Mouse (Mus musculus) neural tube, embryonic 10.5 days (tissue): ENCODE measurements around the gene Usp45.
"Not testable (repeated sequence)": the region's sequence is repeated elsewhere in the genome, so short reads cannot be mapped to it uniquely, and the experiment has no call there.

Experiments
- DNase-seq: peaks from one replicate; pipeline ENCODE4 v3.0.0-alpha.2; 2017; ENCODE audit warnings: low spot score; ENCODE audit errors: extremely low spot score

Usp45 gene

DNA sequence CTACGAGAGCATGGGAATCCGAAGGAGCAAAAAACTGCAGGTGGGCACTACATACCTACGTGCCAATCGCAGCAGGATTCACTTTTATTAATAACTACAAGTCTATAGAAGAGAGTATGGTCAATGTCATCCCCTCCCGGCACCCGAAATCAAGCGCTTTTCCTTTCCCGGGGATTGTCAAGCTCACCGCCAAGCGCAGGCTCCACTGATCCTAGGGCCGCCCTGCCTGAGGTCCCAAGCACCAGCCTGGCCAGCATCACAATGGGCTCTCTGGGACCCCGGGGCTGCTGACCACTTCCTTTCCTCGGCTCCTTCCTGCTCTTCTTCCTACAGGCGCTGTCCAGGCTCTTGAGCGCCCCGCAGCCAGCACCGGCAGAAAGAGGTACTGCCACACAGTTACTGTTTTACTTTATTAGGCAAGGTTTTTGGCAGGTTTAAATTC is at the start of gene Usp45, which contains the start of gene Tstd3:
TSS of gene Usp45 (plus strand) at position 294 of the 442 bp plus-strand sequence.
TSS of gene Tstd3 (minus strand) at position 350 of the 442 bp plus-strand sequence.
- DNase-seq: peak; percentile 78

- DNase-seq: no peak
Measured at GRCm38 (mm10) chr4:21722752-21723334, 44.1 kb upstream of the Usp45 start.

DNA sequence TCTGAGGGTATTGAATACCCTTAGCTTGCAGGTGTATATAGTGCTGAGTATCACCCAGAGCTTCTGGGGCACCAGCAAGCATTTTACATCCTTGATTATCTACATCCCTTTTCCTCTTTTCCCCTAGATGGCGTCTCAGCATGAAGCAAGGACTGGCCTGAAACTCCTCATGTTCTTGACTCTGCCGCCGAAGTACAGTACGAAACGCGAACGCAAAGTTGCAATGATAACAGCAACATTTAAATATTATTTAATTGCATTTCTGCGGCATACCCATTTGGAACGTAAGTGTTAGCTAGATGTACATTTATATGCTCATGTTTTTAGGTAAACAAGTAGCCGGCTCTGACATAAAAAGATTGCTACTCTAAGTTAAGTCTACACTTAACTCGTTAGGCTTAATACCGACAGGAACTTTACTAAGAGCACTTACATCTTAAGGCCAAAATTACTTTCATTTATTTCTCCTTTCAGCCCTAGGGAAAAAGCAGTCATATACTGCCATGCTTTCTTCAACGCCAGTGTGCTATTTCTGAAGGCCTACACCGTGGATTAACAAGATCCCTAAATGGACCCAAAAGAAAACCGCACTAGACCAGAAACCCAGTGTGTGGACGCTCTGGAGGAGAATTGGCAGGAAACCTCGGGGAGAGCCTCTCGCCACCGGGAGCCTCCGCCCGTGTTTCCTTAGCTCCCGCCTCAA is 39.9 kb upstream of the Usp45 start:
- peak; percentile 24 for DNase-seq

DNA sequence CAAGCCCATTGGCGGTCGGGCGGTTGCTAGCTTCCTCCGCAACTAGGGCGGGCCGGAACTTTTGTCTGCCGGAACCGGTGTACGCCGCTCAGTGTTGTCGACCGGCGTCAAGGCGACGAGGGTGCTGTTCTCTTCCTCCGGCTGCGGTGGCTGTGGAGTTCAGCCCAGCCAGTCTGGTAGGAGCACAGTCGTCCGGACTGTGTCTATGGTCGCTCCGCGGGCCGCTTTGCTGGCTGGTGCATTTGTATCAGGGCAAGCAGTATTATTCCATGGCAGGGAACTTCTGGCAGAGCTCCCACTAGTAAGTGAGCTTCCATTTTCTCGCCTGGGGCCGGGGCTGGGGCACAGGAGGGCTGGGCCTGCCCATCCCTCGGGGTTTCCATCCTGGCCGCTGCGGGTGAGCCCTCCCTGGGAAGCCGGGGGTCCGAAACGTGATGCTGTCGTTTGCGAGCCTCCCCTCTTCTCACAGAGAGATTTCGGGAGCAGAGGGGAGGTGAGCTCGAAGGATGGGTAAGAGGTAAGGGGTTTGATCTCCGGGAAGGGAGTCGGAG is 39.3 kb upstream of the Usp45 start, which contains the start of gene Ccnc:
TSS of gene Ccnc (plus strand) at position 87 of the 551 bp plus-strand sequence.
- peak; percentile 93 for DNase-seq

DNA sequence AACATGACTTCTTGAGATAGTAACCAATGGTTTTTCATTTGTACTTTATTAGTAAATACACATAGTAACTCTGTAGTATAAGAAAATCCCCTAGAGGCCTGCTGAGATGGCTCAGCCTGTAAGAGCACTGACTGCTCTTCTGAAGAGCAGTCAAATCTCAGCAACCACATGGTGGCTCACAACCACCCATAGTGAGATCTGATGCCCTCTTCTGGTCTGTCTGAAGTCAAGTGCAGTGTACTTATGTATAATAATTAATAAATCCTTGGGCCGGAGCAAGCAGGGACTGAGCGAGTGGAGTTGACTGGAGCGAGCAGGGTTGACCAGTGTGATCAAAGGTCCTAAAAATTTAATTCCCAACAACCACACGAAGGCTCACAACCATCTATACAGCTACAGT is 27.8 kb upstream of the Usp45 start:
- DNase-seq: no peak

- not testable (repeated sequence) for DNase-seq
Measured at GRCm38 (mm10) chr4:21744142-21744541, 22.8 kb upstream of the Usp45 start.

DNA sequence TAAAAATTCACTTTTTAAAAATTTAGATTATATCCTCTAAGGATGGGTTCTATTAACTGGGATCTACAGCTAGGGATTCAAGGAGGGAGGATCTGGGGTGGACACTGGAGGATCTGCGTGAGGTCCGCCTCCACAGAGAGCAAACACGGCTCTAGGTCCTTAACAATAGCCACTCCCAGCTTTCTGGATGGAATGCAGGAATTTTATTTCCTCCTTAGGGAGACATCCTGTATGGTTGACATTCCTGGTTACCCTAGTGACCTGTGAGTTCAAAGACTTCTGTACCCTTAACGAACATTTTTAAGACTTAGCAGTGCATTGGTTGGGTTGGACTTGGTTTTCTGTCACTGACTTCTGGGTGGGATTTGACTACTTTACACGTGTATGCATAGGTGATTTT is 21.2 kb upstream of the Usp45 start:
- DNase-seq: no peak

DNA sequence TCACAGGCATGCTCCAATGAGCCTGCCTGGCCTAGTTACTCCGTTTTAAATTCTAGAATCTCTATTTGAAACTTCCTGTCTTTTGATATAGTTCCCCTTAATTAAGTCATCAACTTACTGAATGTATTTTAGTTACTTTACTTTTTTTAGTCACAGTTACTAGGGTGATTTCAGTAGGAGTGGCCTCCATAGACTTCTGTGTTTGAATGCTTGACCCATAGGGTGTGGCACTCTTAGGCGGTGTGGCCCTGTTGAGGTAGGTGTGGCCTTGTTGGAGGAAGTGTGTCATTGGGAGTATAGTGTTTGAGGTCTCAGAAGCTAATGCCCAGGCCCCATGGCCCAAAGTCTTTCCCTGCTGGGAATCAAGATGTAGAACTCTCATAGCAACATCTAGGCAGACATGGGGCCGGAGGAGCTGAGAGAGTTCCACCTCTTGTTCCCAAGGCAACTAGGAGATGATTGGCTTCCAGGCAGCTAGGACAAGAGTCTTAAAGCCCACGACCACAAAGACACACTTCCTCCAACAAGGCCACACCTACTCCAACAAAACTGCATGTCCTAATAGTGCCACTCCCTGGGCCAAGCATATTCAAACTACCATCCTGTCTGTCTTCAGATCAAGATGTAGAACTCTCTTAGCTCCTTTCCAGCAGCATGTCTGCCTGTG is 11.7 kb upstream of the Usp45 start:
- DNase-seq: no peak

GRCm38 (mm10) chr4:21758860-21759259 is 8.1 kb upstream of the Usp45 start:
- DNase-seq: no peak

DNA sequence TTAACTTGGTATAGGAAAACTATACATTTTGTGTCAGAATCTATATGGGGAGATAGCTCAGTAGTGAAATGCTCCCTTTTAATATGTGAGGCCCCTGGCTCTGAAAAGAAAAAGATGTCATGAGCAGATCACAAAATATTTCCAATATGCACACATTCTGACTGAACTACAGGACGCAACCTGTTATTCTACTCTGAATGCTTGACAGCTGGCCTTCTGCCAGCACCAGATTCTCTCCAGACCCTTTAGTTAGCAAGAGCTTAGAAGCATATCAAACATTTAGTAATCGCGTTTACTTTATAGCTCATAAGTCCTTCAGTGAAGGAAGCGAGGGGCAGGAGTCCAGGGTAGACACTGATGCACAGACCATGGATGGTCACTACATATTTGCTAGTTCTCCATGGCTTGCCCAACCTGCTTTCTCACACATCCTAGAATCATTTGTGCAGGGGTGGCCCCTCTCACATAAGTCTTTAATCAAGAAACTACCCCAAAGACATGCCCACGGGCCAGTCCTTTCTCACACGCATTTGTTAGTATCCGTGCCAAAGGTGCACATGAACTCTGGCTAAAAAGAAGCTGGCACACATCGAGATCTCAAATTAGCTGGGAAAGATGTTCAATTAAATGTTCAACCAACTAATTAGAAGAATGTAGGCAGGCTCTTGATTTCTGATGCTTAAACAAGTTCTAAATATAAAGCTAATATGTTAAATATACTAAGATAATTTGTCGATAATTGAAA is 5.4 kb upstream of the Usp45 start:
- DNase-seq: no peak

GRCm38 (mm10) chr4:21763827-21764226 is 3.1 kb upstream of the Usp45 start:
- DNase-seq: no peak

- no peak for DNase-seq
Measured at GRCm38 (mm10) chr4:21766171-21766862, 639 bp upstream of the Usp45 start.

DNA sequence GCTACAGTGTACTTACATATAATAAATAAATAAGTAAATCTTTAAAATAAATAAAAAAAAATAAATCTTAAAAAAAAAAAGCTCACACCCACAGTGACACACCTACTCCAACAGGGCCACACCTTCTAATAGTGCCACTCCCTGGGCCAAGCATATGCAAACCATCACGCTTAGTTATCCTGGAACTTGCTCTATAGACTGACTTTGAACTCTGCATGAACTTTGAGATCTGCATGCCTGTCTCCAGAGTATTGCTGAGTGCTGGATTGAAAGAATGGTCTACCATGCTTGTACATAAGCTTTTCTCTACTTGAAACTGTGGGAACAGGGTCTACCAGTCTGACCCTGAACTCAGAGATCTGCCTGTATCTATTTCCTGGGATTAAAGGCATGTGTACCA is 4.1 kb downstream of the Usp45 start:
- DNase-seq: no peak

DNA sequence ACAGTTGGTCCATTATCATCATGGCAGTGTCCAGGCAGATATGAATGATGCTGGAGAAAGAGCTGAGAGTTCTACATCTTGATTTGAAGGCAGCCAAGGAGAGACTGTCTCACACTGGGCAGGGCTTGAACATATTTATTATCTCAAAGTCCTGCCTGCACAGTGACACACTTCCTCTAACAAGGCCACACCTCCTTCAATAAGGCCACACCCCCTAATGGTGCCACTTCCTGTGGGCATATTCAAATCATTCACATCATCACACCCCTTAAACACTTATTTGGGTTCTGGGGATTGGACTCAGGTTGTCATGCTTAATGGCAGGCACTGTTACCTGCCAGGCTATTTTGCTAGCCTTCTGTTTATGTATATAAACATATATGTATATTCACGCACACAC is 5.3 kb downstream of the Usp45 start:
- no peak for DNase-seq

DNA sequence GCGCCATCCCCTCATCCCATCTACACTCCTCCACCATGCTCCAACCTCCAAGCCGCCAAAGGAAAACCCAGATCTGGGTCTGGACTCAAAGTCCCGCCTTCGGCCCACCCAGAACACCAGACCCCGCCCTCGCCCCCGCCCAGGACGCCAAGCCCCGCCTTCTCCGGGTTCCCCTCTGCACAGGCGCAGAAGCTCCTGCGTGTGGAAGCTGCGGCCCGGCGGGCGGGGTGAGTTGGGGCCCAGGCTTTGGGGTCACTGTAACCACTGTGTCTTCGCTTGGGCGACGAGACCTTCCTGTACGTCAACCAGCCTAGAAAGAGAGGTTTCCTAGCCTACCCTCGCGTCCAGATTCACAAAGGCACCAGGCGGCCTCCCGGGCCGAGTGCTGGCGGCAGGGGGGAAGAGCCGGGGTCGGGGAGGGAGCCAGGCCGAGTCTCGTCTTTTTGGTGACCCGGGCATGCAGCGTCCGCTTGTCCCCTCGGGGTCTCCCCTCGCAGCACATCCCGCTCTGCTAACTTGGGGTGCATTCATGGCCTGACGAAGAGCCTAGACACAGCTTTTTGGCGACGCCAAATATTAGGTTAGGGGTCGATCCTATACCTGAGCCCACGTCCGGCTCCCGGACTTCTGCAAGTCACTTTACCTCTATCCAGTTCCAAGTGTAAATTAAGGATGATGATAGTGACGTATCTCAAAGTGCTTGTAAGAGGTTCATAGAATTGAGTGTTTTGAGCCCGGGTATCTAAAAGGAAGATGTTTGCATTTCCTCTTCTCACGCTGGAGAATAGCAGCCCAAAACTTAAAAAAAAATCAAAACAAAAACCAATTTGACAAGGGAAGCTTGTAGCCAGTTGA is 9.4 kb downstream of the Usp45 start:
- DNase-seq: peak; percentile 94

DNA sequence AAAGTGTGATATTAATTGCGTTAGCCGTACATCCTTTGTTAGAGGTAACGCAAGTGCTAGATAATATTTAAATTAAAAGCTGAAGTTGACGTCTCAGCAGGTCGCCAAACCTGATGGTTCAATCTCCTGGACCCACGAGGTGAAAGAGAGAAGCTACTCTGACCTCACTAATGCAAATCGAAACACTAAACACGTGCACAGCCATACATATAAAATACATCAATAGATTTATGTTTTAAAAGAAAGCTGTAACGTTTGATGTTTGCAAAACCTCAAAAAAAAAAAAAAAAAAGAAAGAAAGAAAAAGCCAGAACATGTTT is 9.9 kb downstream of the Usp45 start:
- no peak for DNase-seq

DNA sequence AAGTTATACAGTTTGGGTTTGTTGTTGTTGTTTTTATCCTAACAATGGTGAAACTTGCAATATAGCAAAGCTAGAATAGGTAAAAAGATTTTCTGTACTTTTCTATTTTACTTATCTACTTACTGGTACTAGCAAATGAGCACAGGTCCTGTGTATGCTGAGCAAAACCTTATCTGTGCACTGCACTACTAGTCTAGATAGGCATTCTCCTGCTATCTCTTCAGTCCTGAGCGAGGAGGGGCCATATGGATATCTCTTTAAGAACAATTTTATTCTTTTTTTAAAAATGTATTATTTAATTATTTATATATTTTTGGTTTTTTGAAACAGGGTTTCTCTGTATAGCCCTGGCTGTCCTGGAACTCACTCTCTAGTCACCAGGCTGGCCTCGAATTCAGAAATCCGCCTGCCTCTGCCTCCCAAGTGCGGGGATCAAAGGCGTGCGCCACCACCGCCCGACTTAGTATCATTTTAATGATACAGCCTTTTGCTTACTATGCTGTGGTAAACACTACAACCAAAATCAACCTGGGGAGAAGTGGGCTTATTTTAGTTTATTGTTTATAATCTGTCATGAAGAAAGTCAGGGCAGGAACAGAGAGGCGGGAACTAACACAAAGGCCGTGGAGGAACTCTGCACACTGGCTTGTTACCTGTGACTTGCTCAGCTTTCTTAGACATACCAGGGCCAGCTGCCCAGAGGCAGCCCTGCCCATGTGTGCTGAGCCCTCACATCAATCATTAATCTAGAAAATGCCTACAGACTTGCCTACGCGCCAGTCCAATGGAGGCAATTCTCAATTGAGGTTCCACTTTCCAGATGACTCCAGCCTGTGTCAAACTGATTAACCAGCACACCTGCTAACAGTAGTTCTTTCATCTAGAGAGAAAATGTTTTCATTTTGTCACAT is 14.1 kb downstream of the Usp45 start:
- no peak for DNase-seq

GRCm38 (mm10) chr4:21786268-21786667 is 19.3 kb downstream of the Usp45 start:
- DNase-seq: no peak

GRCm38 (mm10) chr4:21788903-21789302 is 21.9 kb downstream of the Usp45 start:
- no peak for DNase-seq
